Mouse (Mus musculus): ENCODE data around the gene Itgbl1.
"Not testable (repeated sequence)": the region's sequence is repeated elsewhere in the genome, so short reads cannot be mapped to it uniquely, and the experiment has no call there.

Itgbl1 gene

DNA sequence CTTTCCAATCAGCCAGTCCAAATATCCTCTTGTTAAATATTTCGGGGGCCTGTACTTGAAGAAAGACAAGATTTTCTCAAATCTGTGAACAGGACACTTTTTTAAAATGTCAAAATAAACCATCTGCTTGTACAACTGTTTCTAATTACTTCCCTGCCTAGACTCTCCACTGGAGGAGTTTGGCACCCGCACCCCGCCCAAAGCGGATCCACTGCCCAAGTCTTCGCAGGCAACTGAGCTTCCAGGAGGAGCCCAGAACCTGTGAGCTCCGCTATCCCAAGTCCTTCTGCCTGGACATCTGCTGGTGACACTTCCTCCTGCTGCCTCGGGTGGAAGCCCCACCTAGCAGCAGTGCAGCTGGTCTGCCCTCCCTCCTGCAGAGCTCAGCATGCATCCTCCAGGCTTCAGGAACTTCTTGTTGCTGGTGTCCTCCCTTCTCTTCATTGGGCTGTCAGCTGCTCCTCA lies at the start of gene Itgbl1:
TSS of gene Itgbl1 (plus strand) at position 51 of the 465 bp plus-strand sequence.
- no peak for DNase-seq (ENCODE audit: extremely low spot score, low read depth, low spot score)

DNA sequence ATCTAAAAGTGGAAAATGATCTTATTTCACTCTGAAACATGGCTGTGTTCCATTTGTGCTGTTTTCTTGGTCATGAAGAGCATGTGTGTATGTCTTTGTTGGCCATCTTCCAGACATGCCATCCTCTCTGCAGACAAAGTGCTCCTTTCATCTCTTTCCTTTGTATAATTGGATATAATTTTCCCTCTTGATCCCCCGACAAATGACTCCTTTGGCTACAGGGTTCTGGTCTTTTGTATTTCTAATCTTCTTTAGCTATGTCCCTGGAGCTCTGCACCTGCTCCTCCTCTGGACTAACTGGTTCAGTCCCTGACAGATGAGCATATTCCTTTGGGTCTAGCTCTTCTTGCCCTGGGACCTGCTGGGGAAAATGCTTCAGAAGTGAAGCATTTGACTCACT lies 36.8 kb upstream of the Itgbl1 start:
- DNase-seq (ENCODE audit: extremely low spot score, low read depth, low spot score) = no peak

DNA sequence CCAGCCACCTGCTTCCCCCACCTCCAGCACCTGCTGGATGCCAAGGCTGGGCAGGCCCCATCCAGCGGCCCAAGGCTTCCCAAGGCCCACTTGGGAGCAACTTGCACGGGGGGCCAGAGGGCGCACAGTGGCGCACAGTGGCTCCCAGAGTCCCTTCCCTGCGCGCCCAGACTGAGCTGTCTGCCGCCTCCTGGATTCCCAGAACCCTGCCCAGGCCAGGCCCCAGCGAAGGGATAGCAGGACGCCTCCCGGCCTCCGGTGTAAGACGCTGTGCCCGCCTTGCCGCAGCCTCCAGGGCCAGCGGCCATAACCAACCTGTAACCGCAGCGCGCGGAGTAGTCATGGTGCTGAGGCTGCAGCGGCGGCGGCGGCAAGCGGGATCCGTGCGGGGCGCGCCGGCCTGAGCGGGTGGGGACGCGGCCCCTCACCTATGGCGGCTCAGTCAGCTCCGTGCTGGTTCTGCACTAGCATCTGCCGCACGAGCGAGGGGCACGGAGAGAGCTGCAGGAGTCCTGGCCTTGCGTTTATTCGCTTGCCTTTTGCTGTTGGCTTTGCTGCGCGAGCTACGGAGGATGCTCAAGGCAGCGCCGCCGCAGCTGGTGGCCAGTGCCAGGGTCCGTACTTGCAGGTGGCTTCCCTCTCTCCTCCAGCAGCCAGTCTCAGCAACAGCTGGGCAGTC lies 33.1 kb upstream of the Itgbl1 start, which contains the start of gene Nalcn:
TSS of gene Nalcn (minus strand) at position 644 of the 679 bp plus-strand sequence.
- DNase-seq (ENCODE audit: extremely low spot score, low read depth, low spot score) = no peak

DNA sequence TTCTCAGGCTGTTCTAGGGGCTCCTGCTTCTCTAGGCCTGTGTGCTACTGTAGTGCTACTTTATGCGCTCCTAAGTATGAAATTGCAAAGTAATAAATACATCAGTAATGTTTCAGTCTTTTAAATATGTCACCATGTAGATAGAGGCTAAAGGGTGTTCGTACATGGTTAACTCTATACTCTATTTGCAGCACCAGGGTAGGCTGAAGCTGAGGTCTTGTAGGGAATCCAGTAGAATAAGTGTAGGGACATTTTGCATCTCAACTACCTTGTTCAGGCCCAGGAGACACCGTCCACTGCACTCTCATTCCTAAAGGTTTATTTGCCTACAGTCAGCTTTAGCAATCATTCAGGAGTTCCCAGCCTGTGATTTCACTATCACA lies 32.6 kb upstream of the Itgbl1 start:
- DNase-seq (ENCODE audit: extremely low spot score, low read depth, low spot score) = no peak

DNA sequence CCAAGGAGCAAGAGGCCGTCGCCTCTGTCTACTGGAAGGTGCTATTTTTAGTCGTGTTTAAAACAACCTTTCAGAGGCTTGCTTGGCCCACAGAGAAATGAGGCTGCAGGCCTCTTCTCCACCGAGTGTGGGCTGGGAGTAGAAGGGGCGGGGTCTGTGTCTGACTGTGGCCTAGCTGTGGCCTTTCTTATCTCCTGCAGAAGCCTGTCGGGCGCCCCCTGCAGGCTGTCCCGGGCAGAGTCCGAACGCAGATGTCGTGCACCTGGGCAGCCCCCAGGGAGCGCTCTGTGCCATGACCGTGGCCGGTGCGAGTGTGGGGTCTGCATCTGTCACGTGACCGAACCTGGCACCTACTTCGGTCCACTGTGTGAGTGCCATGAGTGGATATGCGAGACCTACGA lies 1.3 kb downstream of the Itgbl1 start:
- DNase-seq (ENCODE audit: extremely low spot score, low read depth, low spot score) = no peak

DNA sequence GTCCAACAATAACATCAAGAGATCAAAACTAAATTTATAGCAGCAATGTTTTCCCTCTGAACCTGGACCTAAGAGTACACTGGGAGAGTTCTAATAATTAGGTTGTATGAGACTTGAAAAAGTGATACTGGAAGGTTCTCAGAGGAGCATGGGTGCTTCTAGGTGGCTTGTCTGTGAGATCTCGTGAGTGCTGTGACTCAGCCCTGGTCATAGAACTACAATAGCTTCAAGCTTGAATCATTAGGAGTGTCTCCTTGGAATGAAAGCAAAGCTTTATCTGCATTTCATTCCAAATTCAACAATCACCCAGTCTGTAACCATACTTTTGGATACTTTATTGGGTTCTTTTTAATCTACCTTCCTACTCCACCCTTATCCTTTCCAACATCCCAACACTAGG lies 2.6 kb downstream of the Itgbl1 start:
- no peak for DNase-seq (ENCODE audit: extremely low spot score, low read depth, low spot score)

DNA sequence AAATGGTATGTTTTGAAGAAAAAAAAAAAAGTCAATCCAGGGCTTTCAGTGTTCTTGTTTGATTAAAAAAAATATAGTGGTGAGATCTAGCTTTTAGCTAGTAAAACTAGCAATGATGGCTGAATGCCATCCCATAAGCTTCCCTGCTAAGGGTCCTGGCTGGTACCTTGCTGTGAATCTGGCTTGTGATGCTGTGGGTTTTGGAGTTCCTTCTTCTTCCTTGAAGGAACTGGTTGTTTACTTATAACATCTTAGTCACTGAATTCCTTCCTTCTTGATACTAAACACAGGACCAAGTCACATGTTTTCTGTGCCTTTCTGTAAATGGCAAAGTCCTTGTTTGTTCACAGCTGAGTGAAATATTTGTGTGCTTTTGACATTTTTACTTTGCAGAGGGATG lies 3.4 kb downstream of the Itgbl1 start:
- no peak for DNase-seq (ENCODE audit: extremely low spot score, low read depth, low spot score)

DNA sequence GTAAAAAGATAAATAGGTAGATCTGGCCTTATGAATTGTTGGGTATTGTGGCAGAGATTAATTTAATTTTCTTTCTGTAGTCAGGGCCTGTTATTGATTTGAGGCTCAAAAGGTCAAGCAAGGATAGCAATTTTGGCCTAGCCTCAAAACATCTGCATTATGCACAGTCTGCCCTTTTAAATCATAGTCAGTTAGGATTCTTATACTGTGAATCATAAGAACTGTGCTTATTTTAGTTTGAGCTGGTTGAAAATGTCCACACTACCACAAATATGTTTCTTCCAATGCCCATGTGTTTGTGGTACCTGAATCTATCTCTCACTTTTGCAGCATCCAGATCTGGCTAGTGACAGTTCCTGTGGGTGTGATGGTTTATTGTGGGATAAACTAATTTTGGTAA lies 4.7 kb downstream of the Itgbl1 start:
- no peak for DNase-seq (ENCODE audit: extremely low spot score, low read depth, low spot score)

DNA sequence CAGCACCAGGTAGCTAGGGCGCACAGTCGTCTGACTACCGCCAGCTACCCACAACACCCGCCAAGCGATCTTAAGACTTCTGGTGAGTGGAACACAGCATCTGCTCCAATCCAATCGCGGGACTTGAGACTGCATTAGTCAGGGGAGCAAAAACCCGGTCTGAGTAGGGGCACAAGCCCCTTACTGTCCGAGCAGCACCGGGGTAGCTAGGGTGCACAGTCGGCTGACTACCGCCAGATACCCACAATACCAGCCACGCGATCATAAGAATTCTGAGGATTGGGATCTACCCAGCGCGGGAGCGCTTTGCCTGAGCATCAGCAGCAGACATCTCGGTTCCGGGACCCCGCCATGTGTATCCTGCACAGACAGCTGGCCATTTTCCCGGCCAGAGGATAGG lies 11.3 kb downstream of the Itgbl1 start:
- not testable (repeated sequence) for DNase-seq (ENCODE audit: extremely low spot score, low read depth, low spot score)

DNA sequence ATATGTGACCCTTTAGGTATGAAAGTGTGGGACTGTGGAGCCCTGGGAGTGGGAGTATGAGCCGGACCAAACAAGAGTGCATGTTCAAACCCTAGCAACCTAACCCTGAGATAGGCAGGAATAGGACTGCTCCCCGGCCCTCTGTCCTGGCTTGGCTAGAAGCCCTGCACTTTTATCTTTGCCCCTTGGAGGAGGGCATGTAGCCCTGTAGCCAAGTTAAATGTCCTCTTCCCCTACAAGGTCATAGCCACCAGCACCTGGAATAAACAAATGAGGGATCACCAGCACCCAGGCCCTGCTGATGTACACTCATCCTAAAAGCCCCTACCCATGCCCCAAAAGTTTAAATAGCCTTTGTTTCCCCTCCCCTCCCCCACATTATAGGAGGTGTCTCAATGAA lies 18.3 kb downstream of the Itgbl1 start:
- DNase-seq (ENCODE audit: extremely low spot score, low read depth, low spot score) = no peak

DNA sequence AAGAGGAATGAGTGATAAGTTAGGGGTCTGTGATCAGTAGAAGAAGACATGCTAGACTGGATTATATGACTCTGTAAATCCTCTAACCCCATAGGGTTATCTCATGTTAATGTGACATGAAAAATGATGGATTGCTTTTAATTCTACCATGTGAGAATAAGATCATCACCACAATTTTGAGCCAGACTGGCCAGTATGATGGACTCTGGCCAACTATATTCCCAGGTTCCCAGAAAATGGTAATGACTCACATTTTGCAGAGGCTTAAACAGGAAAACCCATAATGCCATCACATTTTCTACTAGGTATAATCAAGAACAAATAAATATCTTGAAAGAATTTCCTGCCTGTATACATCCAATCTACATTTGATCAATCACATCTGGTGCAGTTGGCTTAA lies 55.0 kb downstream of the Itgbl1 start:
- no peak for DNase-seq (ENCODE audit: extremely low spot score, low read depth, low spot score)

DNA sequence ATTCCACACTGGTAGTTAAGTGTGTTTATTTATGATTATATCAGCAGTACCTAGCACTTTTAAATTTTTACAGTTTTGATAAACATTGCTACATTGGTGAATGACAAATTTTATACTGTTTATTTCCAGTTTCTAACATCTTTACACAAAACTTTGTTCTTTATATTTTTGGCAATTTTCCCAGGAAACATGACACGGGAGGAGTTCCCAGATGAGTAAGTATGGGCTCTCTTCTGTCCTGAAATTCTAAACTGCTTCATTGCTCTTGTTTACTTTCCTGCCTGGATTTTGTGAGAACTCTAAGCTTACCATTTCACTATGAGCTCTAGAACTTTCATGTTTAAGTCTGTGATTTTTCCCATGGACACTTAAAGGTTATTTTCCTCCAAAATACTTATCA lies 82.3 kb downstream of the Itgbl1 start:
- DNase-seq (ENCODE audit: extremely low spot score, low read depth, low spot score) = no peak

DNA sequence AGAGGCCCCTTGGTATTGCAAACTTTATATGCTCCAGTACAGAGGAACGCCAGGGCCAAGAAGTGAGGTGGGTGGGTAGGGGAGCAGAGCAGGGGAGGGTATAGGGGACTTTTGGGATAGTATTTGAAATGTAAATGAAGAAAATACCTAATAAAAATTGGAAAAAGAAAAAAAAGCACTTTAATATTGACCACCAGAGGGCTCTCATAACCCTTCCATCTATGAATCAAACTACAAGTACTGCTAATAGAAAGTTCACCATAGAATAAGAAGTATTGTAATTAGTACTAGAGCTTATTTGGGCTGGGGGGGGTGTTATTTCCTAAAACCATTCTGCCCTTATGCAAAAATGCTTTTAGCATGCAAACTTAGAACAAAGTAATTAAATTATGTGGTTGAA lies 91.2 kb downstream of the Itgbl1 start:
- no peak for DNase-seq (ENCODE audit: extremely low spot score, low read depth, low spot score)

DNA sequence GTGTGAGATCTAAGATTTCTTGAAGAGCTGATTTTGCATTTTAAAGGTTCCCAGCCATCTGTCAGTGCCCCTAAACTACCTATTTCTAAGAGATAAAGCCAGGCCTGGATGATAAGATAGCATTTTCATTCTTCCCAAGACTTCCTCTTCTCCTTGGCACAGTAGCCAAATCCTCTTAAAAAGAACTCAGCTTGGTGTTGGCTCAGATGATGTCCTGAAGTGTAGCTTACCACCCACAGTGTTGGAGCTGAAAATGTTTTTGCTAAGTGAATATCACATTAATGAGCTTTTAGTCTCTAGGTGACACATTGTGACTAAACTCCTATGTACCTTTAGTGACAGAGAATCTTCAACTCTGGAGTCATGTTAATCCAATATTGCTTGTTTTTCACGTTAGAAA lies 99.8 kb downstream of the Itgbl1 start:
- DNase-seq (ENCODE audit: extremely low spot score, low read depth, low spot score) = no peak

DNA sequence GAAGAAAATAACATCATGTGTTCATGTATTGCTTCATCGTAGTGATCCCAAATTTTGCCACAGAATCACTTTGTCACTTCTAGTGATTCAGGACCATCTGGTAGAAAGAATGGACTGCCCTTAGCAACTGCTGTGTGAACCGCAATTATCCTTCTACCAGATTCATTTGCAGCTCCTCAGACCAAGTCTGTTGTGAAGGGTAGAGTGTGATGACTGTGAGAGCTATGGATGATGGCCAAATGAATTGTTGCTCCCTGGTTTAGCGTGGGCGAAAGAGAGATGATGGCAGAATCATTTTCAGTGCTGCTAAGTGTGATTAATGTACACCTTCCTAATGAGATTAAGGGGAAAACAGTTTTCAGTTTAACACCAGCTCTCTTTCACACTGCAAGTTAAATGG lies 100.3 kb downstream of the Itgbl1 start:
- DNase-seq (ENCODE audit: extremely low spot score, low read depth, low spot score) = no peak

DNA sequence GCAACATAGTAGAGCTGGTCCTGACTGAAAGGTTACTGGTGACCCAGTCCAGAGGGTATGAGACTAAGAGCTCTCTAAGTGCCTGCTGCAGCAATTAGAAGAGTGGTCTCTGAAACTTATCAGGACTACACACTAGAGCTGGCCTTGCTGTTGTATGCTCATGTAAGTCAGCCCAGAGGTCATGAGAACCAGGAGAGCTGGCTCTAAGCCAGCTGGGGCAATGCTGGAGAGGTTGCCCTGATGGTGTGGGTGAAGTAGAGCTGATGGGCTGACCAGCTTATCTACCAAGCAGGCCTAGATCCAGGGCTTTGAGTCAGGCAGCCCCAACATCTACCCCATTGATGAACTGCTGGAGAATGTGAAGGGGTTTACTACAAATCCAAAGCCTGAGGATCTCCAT lies 142.0 kb downstream of the Itgbl1 start:
- no peak for DNase-seq (ENCODE audit: extremely low spot score, low read depth, low spot score)

DNA sequence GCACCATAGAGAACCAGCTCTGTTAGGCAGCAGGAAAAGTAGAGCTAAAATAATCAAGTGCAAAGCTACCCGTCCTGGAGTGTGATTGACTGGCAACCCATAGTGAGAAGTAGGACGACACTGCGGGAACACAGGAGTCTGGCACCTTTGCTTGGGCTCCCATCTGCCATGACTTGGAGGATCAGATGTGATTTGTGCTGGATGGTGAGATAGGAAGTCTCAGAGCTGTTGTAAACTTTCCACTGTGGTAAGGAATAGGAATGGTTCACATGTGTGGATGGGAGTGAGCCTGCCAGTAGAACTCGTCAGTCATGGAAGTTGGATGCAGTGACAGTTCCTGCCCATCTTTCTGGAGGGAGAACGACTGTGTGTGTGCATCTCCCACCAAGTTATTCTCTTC lies 177.9 kb downstream of the Itgbl1 start:
- no peak for DNase-seq (ENCODE audit: extremely low spot score, low read depth, low spot score)

DNA sequence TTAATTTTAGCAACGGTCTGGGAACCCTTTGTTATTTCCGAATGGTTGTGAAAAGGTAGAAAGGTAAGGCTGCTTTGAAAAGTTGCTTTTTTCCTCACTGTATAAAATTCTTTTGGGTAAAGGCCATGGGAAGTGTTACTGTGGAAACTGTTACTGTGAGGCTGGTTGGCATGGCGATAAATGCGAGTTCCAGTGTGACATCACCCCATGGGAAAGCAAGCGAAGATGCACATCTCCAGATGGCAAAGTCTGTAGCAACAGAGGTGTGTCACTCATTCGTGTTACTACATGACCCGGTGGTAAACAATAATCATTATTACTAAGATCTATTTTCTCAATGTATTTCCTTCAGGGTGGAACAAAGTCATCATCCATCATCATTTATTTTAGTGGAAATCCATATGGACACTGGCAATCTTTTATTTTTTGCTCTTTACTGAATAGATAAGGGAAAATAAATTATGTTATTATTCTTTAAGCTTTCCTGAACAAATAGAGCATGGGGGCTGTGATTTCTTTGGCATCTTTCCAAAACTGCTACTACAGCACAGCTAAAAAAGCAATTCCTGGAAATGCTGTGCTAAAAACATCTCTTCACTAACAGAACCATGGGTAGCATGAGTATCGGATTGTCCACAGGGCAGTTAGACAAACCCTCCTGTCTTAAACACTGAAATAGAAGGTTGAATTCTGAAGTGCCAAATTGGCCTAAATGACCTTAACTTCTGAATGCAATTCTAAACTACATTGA lies 184.1 kb downstream of the Itgbl1 start:
- no peak for DNase-seq (ENCODE audit: extremely low spot score, low read depth, low spot score)

DNA sequence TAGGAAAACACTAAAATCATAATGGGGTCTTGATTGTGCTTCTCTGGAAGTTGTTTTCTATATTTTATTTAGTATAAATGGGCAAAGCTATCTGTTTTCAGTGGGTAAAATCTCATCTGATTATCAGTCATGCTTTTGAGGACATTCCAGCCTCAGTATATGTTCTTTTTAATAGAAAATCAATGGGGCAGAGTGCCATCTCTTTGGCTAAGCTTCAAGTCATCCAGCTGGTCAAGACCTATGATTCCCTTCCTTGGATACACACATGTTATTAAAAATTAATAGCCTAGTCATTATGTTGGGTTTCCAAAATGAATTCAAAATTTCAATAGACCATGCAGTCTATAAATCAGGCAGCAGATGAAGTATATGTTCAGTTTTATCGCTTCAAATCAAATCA lies 204.8 kb downstream of the Itgbl1 start:
- no peak for DNase-seq (ENCODE audit: extremely low spot score, low read depth, low spot score)

DNA sequence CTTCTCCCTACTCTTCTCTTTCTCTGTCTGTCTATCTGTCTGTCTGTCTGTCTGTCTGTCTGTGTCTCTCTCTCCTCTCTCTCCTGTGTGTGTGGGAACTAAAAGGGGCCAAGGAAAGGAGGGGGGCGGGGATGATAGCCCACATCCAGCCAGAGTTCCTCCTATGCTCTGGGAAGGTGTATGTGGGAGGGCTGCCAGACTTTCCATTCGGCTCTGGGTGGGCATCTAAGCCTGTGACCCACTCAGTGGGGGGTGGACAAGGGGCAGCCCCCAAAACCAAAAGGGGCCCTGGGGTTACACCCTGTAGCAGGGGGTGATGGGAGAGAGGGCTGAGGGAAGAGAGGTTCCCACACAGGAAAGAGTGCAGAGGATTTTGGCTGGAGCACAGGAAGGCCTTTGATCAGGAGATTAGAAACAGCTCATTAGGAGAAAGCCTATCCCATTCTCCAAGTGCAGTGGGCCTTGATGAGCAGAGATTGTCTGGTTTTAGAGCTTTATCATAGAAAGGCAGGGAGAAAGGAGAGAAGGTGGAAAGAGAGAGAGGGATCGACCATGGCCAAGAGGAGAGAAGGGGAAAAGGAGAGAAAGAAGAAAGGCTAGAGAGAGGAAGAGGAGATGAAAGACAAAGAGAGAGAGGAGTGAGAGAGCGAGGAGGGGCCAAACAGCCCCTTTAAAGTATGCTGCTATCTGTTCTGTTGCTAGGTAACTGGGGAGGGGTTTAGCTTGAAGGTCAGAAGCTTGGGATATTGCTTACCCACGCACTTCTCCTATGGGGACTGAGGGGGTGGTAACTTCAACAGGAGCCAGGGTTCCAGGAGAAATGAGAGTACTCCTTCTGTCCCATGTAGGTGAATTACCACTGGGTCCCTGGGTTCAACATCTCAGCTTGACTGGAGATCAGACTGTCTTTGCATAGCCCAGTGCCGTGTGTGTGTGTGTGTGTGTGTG lies 206.3 kb downstream of the Itgbl1 start:
- no peak for DNase-seq (ENCODE audit: extremely low spot score, low read depth, low spot score)

DNA sequence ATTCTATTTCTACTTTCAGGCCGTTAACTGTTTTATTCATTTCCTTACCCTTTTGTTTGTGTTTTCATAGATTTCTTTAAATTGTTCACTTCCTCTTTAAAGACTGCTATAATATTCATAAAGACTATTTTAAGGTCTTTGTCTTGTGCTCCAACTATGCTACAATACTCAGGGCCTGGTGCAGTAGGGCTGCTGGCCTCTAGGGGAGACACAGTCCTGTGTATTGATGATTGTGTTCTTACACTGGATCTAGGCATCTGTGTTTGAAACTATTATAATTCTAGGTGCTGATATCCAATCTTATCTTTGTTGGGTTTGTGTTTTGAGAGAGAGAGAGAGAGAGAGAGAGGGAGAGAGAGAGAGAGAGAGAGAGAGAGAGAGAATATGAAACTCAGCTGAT lies 268.1 kb downstream of the Itgbl1 start:
- no peak for DNase-seq (ENCODE audit: extremely low spot score, low read depth, low spot score)

DNA sequence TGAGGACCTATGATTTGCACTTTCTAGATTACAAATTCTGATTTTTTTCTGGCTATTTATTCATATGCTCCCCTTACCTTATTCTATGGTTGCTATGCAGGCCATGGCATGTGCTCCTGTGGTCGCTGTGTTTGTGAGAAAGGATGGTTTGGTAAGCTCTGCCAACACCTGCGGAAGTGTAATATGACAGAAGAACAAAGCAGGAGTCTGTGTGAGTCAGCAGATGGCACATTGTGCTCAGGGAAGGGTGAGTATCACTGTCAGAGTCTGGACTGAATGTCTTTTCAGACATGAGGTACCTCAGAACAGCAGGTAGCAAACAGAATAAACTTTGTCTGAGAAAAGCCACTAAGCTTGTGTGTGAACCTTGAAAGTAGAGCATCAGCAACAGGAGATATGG lies 306.8 kb downstream of the Itgbl1 start:
- DNase-seq (ENCODE audit: extremely low spot score, low read depth, low spot score) = no peak

All from hindlimb bud, embryonic 11.5 days (tissue).